Mouse (Mus musculus) retina, embryonic 14.5 days (tissue): ENCODE data around the gene Sept1.
A peak's percentile ranks its signal among the peaks of the same experiment; 100 is the strongest.

Experiments used
- DNase-seq: peaks from one replicate; pipeline ENCODE4 v3.0.0-alpha.2; 2015; ENCODE audit warnings: low spot score

The Sept1 gene

DNA sequence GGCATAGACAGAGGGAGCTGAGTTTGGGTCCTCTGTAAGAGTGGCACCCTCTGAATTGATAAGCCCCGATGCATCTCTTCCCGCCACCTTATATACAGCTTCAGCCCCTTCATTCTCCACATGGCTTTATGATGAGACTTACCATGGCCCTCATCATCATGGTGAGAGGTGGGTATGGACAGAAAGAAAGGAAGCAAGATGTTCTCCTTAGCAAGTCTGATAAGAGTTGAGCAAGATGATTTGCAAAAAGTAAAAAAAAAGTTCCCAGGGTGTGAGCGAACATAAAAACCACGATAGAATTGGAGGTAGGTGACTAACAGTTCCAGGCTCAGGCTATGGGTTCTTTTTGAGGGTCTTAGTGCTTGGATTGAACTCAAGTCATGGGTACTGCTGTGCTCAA, 14.3 kb downstream of the Sept1 start:
- DNase-seq: no peak

DNA sequence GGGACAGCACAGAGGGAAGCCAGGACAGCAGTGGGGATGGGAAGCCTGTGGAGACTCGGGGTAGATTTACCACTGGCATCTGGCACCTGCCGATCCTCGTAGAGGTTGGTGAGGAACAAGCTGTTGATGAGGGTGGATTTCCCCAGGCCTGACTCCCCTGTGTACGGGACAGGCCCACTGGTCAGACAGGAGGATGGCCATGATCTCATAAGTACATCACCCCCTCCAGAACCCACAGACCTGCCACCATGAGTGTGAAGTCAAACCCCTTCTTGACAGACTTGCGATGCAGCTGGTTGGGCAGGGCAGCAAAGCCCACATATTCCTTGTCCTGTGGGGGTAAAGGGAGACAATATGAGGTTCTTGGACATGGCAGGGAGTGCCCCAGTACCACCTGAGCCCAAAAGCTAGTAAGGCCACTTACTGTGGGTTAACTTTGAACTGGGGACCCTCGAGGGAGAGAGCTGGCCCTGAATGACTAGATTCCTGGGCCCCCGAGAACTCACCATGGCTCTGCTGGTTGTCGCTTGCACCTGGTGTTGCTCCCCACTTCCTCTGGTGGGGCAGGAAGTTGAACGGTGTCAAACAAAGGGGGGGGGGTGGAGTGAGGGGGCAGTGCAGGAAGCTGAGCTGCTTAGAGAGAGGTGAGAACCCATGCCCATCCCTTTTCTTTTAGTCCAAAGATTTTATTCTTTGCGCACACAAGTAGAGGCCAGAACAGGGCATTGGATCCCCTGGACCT, 14.9 kb downstream of the Sept1 start:
- DNase-seq: no peak

DNA sequence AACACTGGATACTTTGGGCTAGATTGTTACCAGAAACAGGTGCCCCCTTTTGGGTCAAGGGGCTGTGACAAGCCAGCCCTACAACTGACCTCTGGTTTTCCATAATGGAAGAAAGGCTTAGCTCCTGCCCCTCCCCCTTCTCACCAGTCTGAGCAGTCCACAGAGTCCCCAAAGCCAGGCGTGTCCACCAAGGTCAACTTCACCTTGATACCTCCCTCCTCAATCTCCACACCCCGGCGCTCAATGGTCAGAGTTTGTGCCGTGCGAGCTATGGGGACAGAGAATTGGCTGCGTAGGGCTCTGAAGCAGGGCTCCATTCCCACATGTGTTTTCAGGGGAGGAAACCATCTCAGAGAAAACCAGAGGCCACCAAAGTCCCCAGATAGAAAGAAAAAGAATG, 15.5 kb downstream of the Sept1 start:
- DNase-seq: no peak

DNA sequence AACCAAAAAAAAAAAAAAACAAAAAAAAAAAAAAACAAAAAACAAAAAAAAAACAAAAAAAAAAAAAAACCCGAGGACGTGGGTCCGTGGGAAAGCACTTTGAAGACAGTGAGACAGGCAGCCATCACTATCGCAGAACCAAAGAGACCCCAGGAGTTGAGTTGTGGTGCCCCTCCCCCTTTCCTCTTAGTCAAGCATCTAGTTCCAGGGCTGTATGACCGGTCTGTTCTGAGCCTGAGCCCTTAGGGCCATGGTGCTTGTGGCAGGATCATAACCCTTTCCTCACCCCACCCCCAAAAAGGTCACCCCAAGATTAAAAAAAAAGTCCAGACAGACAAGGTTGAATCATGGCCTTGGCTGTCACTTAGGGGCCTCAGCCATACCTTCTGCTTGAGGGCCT, 16.6 kb downstream of the Sept1 start:
- no peak for DNase-seq

DNA sequence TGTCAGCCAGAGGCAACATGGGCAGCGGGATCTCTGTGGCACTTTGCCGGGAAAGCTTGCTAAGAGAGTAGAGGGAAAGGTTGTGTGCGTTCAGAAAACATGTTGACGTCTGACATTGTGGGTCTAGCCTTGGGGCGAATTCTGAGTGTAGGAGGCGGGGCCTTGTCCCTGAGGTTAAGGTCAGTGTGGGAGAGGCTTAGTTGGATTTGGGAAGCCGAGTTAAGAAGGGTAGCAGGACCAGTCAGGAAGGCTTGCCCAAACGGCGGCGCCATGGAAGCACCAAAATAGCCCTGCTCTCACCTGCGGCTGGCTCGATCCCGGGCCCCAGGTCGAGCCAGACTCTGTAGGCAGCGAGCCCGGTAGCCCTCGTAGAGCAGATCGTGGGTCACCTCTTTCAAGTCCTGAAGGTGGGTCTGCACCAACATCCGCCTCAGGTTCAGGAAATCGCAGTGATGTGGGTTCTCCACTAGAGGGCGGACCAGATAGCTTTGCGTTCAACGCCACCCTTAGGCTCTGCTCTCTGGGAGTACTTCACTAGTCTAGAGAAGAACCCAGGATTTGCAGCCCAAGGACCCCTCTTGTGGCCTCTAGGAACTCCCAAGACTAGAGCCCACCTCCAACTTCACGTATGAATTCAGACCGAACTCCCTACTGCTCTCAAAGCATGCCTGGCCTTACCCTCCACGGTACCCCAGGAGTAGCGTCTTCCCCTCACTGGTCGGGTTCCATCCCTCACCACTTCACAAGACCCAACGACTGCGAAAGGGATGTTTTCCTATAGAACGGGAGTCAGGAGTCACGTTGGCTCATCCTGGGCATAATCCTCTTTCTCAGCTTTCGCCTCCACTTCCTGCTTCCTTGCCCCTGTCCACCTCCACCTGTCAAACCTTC, 17.7 kb downstream of the Sept1 start:
- DNase-seq: peak; percentile 91

DNA sequence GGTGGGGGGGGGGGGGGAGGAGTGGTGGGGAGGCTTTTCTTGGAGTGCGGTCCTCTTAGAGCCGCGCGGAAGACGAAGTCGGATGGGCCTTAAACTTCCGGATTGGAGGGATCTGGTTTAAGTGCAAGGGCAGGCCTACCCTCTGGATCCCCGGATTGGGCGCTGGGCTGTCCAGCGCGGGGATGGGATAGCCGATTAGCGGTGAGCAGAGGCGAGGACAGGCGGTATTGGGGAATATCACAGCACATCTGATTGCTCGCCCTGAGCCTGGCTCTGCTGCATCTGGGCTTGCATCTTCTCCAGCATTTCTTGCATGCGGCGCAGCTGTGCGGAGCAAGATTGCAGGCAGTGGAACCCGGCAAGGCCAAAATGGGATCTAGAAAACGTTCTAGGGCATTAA, 18.4 kb downstream of the Sept1 start:
- no peak for DNase-seq

DNA sequence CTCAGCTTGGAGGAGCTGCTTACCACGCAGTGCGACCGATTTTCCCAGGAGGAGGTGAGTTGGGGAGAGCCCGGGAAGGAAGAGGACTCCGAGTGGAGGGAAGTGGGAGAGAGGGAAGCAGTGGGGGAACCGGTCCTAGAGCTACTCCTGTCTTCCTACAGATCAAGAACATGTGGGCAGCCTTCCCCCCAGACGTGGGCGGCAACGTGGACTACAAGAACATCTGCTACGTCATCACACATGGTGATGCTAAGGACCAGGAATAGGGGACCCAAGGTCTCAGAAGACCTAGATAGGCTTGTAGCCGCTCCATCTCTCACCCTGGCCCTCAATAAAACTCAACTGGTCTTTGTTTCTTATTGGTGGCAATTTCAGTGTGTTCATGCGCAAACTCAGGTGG, 19.0 kb downstream of the Sept1 start:
- DNase-seq: no peak

DNA sequence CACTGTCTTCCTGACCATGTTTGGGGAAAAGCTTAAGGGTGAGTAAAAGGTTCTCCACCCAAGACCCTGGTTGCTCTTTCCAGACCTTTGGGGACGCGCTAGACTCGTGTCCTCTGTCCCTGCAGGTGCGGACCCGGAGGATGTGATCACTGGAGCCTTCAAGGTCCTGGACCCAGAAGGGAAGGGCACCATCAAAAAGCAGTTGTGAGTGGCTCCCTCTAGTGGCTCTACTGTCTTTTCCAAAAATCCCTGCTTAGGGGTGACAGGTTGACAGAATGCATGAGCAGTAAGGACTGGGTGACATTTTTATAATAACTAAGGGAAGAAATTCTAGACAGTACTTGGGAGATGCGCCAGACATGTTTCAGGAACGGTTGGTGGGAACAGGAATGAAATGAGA, 19.4 kb downstream of the Sept1 start:
- DNase-seq: peak; percentile 80

DNA sequence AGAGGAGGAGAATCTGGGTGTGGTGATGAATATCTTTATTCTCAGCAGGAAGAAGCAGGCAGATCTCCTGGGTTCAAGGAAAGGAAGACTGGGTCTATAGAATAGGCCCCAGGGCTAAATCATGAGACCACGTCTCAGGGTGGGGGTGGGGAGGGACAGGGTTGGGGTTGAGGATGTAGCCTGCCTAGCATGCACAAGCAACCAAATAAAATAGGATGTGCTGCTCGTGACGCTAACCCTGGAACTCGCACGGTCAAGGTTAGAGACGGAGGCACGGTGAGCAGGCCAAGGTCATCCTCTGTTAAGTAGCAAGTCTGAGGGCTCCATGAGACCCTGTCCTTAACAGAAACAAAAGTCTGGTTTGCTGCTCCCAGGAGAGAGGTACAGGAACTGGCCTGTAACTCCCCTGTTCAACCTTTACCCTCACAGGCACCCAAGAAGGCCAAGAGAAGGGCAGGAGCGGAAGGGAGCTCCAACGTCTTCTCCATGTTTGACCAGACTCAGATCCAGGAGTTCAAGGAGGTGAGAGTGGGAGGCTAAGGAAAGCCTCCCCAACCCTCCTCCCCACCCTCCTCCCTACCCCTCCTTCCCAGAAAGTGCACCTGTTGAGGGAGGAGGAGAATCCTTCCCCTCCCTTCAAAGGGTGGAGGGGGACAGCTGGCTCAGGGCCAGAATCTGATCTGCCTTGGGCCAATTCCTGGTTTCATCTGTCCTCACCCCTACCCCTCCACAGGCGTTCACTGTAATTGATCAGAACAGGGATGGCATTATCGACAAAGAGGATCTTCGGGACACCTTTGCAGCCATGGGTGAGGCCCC, 20.3 kb downstream of the Sept1 start:
- no peak for DNase-seq

DNA sequence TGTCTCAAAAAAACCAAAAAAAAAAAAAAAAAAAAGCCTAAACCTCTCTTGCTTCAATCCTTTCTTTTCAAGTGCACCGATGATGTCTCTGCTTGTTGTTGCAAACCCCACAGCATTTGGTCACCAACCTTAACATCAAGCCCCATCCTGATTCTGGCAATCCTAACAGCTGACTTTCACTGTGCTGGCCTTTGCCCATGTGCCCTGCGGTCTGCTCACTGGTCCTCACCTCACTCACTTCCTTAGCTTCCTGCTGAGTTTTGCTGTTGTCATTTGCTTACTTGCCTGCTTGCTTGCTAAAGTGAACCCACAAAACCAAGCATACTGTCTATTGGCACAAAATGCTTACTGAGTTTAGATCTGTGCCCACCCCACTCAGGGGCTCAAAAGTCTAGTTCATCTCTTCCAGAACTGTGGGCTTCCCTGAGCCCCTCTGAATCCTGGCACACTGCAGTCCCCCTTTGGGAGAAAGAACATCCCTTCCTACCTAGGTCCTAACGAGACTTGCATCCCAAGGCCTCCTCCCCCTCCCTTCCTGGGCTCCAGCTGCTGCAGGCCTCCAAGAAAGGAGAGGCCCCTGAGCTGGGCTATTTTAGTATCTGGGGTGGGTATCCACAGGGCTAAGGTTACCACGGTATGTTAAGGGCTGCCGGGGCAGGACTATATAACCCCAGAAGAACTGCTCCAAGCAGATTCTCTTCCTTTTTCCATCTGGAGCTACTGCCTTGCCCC, 21.8 kb downstream of the Sept1 start:
- no peak for DNase-seq

DNA sequence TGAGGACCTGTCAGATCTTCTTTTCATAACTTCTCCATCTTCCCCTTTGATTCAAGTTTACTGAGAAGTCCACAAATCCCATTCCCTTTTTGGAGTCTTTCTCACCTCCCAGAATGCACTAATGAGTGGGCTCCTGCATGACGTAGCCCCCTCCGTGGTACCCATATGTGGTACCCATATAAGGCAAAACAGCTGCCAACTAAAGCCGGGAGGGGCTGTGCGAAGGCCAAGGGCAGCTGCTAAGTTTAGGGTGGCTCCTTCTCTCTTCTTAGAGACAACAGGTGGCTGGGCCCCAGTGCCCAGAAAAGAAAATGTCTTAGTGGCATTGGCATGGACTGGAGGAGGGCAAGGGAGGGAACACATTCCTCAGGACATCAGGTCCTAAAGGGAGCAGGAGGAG, 22.7 kb downstream of the Sept1 start:
- no peak for DNase-seq

DNA sequence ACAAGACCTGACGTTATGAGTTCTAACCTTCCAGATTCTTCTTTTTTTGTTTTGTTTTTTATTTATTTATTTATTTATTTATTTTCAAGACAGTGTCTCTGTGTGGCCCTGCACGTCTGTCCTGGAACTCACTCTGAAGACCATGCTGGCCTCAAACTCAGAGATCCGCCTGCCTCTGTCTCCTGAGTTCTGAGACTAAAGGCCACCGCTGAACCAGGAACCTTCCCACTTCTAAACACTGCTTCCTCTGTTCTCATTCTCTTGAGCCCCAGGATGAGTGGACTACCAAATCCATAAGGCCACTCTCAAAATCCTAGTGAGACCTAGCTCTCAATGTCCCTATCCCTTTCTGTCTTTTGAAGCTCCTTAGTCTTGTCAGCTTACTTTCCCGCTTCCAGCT, 23.1 kb downstream of the Sept1 start:
- no peak for DNase-seq

DNA sequence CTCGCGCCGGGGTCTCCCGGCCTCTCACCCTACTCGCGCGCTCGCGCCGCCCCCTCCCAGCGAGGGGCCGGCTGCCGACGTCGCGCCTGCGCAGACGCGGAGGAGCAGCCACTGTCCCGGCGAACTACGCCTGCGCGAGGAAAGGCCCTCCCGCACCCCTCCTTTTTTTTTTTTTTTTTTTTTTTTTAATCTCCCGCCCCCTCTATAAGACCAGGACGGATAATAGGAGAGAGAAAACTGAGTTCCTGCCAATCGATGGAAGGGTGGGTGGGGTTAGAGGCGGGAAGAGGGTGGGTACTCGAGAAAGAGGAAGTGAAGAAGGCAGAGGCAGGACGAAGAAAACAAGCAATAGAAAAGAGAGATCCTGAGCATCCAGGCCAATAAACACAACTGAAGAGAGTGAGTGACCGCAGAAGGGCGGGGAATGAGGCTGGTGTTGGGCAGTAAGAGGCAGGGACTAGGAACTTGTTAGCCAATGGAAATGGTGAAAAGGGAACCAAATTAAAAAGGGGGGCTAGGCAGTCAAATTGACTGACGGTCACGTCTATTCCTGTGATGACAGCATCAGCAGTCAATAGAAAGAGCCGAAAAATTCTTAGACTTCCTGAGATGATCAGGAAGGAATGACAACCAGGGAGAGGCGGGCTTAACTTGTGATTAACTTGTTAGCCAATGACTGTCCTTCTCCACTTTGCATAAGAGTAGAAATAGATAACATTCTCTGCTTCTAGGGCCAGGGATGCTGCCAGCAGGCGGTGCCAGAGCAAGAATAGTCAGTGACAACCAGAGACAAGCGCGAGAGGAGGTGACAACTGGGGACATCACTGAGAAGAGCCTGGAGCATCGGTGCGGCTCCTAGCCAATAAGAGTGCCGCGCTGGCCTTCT, 24.1 kb downstream of the Sept1 start, which contains the start of gene Mylpf:
TSS of gene Mylpf (plus strand) at position 338 of the 886 bp plus-strand sequence.
- DNase-seq: peak; percentile 97

DNA sequence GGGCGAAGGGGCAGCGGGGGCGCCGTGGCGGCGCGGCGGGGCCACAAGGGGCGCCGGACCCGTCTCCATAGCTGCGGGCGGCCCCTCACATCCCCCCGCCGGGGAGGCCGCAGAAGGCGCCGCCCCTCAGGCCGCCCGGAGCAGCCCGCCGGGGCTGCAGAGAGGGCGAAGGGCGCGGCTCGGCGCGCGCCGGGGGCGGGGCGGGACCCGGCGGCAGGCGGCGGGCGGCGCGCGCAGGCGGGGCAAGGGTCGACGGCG, 24.7 kb downstream of the Sept1 start, which contains the start of gene Tbc1d10b:
TSS of gene Tbc1d10b (minus strand) at position 174 of the 258 bp plus-strand sequence.
- no peak for DNase-seq

DNA sequence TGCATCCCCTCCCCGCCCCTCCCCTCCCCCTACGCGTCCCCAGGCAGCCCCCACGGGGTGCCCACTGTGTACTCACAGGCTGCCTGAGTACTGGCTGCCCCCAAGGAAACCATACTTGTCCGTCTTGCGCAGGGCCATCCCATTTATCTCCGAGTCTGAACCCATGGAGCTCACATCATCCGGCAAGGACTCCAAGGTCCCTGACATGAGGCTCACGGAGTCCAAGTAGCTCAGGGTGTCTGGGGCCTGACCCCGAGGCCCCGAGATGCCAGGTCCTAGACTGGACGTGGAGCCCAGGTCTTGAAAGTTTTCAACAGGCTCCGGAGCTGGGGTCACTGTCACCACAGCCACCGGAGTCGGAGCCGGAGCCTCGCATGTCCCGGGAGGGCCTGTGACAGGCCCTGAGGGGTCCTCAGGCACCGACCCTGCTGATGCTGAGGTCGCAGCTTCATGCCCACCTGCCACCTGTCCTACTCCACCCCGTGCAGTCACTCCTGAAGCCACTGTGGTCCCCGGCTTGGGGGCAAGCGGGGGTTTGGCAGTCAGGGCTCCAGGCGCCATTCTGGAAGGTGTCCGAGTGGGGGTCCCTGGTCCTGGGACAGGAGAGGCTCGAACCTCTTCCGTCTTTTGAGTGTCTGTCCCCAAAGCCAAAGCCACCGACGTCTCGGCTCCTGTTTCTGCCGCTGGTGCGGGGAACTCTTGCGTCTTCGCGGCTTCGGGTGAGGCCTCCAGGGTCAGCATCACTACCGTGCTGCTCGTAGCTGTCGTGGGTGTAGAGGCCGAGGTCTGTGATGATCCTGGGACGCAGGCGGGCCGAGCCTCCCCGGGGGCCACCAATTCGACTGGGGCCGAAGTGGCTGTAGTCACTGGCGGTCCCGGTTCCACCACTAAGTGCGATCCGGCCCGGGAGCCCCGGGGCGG, 25.3 kb downstream of the Sept1 start:
- DNase-seq: no peak

DNA sequence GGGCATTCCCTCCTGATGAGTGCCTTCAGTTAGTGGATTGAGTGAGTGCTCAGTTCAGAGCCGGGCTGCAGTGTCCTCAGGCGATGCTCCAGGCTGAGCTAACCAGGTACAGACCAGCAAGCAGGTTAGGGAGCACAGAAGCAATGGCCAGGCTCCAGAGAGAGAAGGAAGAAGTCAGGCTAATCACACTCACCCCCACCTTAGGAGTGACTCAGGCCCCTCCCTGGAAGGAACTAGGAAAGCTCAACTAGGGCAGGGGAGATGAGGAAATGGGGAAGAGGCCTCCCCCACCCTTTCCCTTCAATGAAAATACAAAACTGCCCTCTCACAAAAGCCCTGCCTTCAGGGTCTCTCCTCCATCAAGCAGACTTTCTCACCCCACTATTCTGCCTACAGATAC, 26.3 kb downstream of the Sept1 start:
- DNase-seq: no peak

DNA sequence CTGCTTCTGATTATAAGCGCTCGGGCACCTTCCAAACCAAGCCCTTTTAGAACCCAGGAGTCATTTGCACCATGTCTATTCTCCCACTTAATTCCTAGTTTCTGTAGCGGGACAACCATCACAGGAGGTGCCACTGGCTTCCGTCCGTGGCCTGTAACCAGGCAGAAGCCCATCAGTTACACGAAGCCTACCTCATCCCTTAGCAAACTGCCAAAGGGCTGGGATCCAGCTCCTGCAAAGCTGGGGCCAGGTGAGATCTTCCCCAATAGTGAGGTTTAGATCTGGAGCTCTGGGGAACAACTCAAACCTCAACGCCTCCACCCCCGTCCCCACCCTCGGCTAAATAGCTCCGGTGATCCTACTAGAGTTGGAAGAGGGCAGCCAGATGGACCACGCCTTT, 36.4 kb downstream of the Sept1 start:
- DNase-seq: no peak

DNA sequence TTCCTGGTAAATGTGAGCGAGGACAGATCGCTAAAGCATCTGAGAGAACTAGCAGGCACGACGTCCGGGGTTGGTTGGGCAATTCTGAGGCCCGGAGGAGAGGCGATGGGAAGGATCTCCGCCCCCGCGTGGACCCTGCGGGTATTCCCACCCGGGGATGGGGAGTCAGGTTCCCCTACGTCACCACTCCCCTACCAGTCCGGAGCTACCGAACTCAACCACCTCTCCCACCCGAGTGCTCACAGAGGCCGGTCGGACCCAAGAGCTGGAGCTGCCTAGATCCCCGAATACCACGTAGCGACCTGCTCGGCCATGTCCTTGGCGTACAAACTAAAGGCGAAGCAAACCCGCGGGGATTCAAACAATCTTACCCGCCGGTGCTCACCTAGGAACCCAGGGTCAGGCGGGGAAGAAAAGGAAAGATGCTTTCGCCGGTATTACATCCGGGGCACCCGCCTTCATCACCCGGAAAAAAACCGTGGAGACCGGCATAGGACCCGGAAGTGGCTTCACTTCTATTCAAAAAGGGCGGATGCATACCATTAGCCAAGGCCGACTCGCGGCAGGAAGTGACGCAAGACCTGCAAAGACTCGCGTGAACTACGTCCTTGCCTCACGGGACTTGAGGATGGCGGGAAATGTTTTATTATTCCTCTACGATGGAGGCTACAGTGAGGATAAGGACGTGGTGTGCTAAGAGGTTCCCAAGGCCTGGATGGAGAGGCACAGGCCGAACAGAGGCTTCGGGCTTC, 37.2 kb downstream of the Sept1 start, which contains the start of gene Cd2bp2:
TSS of gene Cd2bp2 (minus strand) at position 507 of the 752 bp plus-strand sequence.
- peak; percentile 98 for DNase-seq

DNA sequence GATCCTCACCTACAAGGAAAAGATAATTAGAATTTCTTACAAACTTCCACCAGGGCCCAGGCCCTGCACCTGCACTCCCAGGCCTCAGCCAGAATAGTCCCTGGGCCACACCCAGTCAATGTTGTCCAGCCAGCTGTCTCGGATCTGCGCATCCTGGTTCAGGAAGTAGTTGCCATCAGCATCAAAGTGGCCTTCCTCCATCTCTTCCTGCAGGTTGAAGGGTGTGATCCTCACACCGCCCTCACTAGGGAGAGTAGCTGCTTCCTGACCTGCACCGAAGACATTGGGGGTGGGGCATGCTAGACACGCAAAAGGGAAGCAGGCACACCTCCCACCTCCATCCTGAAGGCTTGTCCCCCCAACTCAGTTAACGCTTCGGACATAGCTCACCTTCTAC, 38.3 kb downstream of the Sept1 start:
- DNase-seq: no peak
